Mouse (Mus musculus) CH12.LX (cell line): ENCODE measurements at regions not wholly inside any gene's neighbourhood (a gene's known extent, or its start where the extent isn't known, plus 50 kb on each side); places are given as distances from the start of the nearest gene placed in this dataset.

Source experiments
- BHLHE40 ChIP-seq: IDR thresholded peaks from 2 replicates; pipeline ENCODE4 v1.6.1; 2011; ENCODE audit warnings: mild to moderate bottlenecking, low read depth, low read length, improper control_type of control experiment
- CTCF ChIP-seq, 2 experiments: IDR thresholded peaks in 1 of 2; conservative IDR thresholded peaks in 1 of 2; 2 replicates each; pipeline ENCODE4 v1.5.1; 2011 to 2012; ENCODE audit warnings: low read depth in 2 of 2, low read length in 2 of 2, improper control_type of control experiment in 1 of 2, inconsistent platforms in 1 of 2, mild to moderate bottlenecking in 1 of 2, moderate library complexity in 1 of 2
- RCOR1 ChIP-seq: conservative IDR thresholded peaks from 2 replicates; pipeline ENCODE4 v1.6.1; 2012; ENCODE audit warnings: low read depth, mild to moderate bottlenecking, inconsistent platforms, low read length, improper control_type of control experiment

- TF ChIP-seq BHLHE40: no peak
- no peak for TF ChIP-seq CTCF (conservative IDR thresholded peaks at IDR 0.05 in 1 of 2, IDR thresholded peaks at IDR 0.05 in 1 of 2; ENCODE audit: low read depth in 2 of 2, low read length in 2 of 2)
- TF ChIP-seq RCOR1: no peak
Observed at GRCm38 (mm10) chr19:54340778-54341291, 296.9 kb downstream of the Adra2a start.
